Mouse (Mus musculus) midbrain, embryonic 14.5 days (tissue): ENCODE data around the gene Lepr. TPM values are rescaled to one million over a fixed set of nuclear protein-coding genes. Genes with fewer than 3 reads are reported as not detected.

Source experiments
- ATAC-seq: fragments of 200-750 bp; cut with Nextera tagmentation; 2 replicates; pipeline ENCODE4 v1.8.0; 2017; ENCODE audit warnings: moderate number of reproducible peaks, moderate library complexity; ENCODE audit not compliant: low FRiP score, low TSS enrichment
- DNase-seq: peaks from one replicate; pipeline ENCODE4 v3.0.0-alpha.2; 2015
- H3K27ac ChIP-seq: fragments of 300-500 bp; sonication (generic); replicated peaks from 2 replicates; pipeline ENCODE4 v1.5.1; 2014; ENCODE audit warnings: mild to moderate bottlenecking, low read depth, low read length, moderate library complexity
- H3K27me3 ChIP-seq: fragments of 300-500 bp; sonication (generic); 2 replicates; pipeline ENCODE4 v1.6.1; 2014; ENCODE audit warnings: low read length, control low read depth, mixed read lengths; ENCODE audit not compliant: control insufficient read depth, insufficient read depth
- H3K36me3 ChIP-seq: fragments of 300-500 bp; sonication (generic); 2 replicates; pipeline ENCODE4 v1.6.1; 2014; ENCODE audit warnings: low read length, control low read depth; ENCODE audit not compliant: control insufficient read depth, insufficient read depth
- H3K4me1 ChIP-seq: fragments of 300-500 bp; sonication (generic); 2 replicates; pipeline ENCODE4 v1.6.1; 2014; ENCODE audit warnings: mild to moderate bottlenecking, antibody characterized with exemption, low read length, control low read depth; ENCODE audit not compliant: control insufficient read depth, insufficient read depth
- H3K4me2 ChIP-seq: fragments of 300-500 bp; sonication (generic); 2 replicates; pipeline ENCODE4 v1.6.1; 2014; ENCODE audit warnings: mild to moderate bottlenecking, low read length, moderate library complexity
- H3K4me3 ChIP-seq: fragments of 300-500 bp; sonication (generic); replicated peaks from 2 replicates; pipeline ENCODE4 v1.5.1; 2014; ENCODE audit warnings: low read depth, low read length
- H3K9ac ChIP-seq: fragments of 300-500 bp; sonication (generic); replicated peaks from 2 replicates; pipeline ENCODE4 v1.6.1; 2014; ENCODE audit warnings: mild to moderate bottlenecking, low read length, moderate library complexity
- H3K9me3 ChIP-seq: fragments of 300-500 bp; sonication (generic); 2 replicates; pipeline ENCODE4 v1.6.1; 2016; ENCODE audit warnings: low read length, control low read depth, mixed read lengths; ENCODE audit not compliant: control insufficient read depth
- WGBS: fragments of 180-500 bp; shearing (Covaris S2); extraction: QIAGEN DNeasy Blood & Tissue Kit; methylation state at CpG from one replicate; pipeline ENCODE4 v1.1.7; 2014; 5-methylcytosine and 5-hydroxymethylcytosine counted together
- polyA plus RNA-seq: library from polyadenylated mRNA; unstranded; fragments of >200 nt; fragmentation: Nextera tagmentation; extraction: Ambion mirVana; gene quantifications from 2 replicates; pipeline ENCODE4 v1.2.1, GENCODE M21; 2014

Lepr gene
- polyA plus RNA-seq, 1 experiment from 2014 or later = 3.7 TPM

GRCm38 (mm10) chr4:101707953-101708352 lies 9.3 kb upstream of the Lepr start:
- H3K4me1 ChIP-seq = no peaks in the 10 kb centered on the region
- ATAC-seq = no peak
- no peak overlapping the region for H3K27ac ChIP-seq
- H3K9ac ChIP-seq = no peak overlapping the region
- WGBS = 89% methylated on average over 3 of the region's 3 CpGs
- no peak overlapping the region for H3K4me2 ChIP-seq
- H3K9me3 ChIP-seq = no peaks in the 10 kb centered on the region
- no peak for DNase-seq
- no peaks in the 10 kb centered on the region for H3K27me3 ChIP-seq
- no peak overlapping the region for H3K4me3 ChIP-seq
- H3K36me3 ChIP-seq = no peaks in the 10 kb centered on the region

- no peak overlapping the region for H3K4me2 ChIP-seq
- WGBS = 84% methylated on average over 4 of the region's 4 CpGs
- no peak overlapping the region for H3K4me3 ChIP-seq
- H3K9ac ChIP-seq = no peak overlapping the region
- no peaks in the 10 kb centered on the region for H3K27me3 ChIP-seq
- H3K36me3 ChIP-seq = no peaks in the 10 kb centered on the region
- DNase-seq (no peak), ATAC-seq (no peak)
- no peaks in the 10 kb centered on the region for H3K9me3 ChIP-seq
- no peaks in the 10 kb centered on the region for H3K4me1 ChIP-seq
- no peak overlapping the region for H3K27ac ChIP-seq
Measured at GRCm38 (mm10) chr4:101710361-101710760, 6.8 kb upstream of the Lepr start.

GRCm38 (mm10) chr4:101711100-101711499 lies 6.1 kb upstream of the Lepr start:
- no peak overlapping the region for H3K4me2 ChIP-seq
- H3K27me3 ChIP-seq = no peaks in the 10 kb centered on the region
- no peaks in the 10 kb centered on the region for H3K36me3 ChIP-seq
- DNase-seq (no peak), ATAC-seq (no peak)
- 89% methylated on average over 4 of the region's 4 CpGs for WGBS
- H3K9ac ChIP-seq = no peak overlapping the region
- H3K4me3 ChIP-seq = no peak overlapping the region
- H3K4me1 ChIP-seq = no peaks in the 10 kb centered on the region
- H3K9me3 ChIP-seq = no peaks in the 10 kb centered on the region
- no peak overlapping the region for H3K27ac ChIP-seq

- no peak overlapping the region for H3K9ac ChIP-seq
- WGBS = 57% methylated on average over 1 of the region's 1 CpGs
- H3K27ac ChIP-seq = no peak overlapping the region
- DNase-seq (no peak), ATAC-seq (no peak)
- H3K4me3 ChIP-seq = no peak overlapping the region
- no peaks in the 10 kb centered on the region for H3K9me3 ChIP-seq
- peaks cover 5% of the 10 kb centered on the region; the same call in 1 of the 2 replicates for H3K4me1 ChIP-seq
- peaks cover 9% of the 10 kb centered on the region for H3K27me3 ChIP-seq
- H3K4me2 ChIP-seq = no peak overlapping the region
- no peaks in the 10 kb centered on the region for H3K36me3 ChIP-seq
Measured at GRCm38 (mm10) chr4:101712563-101712962, 4.6 kb upstream of the Lepr start.

- 93% methylated on average over 8 of the region's 8 CpGs for WGBS
- no peak for ATAC-seq
Measured at GRCm38 (mm10) chr4:101715302-101715701, 1.9 kb upstream of the Lepr start.

GRCm38 (mm10) chr4:101715805-101716204 lies 1.4 kb upstream of the Lepr start:
- WGBS = 64% methylated on average over 6 of the region's 6 CpGs
- Histone ChIP-seq H3K9ac (no peak overlapping the region), H3K9me3 (no peaks in the 10 kb centered on the region), H3K36me3 (no peaks in the 10 kb centered on the region), H3K4me2 (no peak overlapping the region), H3K4me1 (peaks cover 9% of the 10 kb centered on the region; the same call in 1 of the 2 replicates), H3K27ac (no peak overlapping the region), H3K27me3 (peaks cover 17% of the 10 kb centered on the region), H3K4me3 (no peak overlapping the region)
- DNase-seq (no peak), ATAC-seq (no peak)

More at GRCm38 (mm10) chr4:101715302-101715701, 1.9 kb upstream of the Lepr start:
- no peaks in the 10 kb centered on the region for H3K36me3 ChIP-seq
- H3K27me3 ChIP-seq = peaks cover 17% of the 10 kb centered on the region
- H3K9me3 ChIP-seq = no peaks in the 10 kb centered on the region
- no peak overlapping the region for H3K9ac ChIP-seq
- H3K4me2 ChIP-seq = no peak overlapping the region
- DNase-seq = no peak
- H3K27ac ChIP-seq = no peak overlapping the region
- peaks cover 9% of the 10 kb centered on the region; the same call in 1 of the 2 replicates for H3K4me1 ChIP-seq
- no peak overlapping the region for H3K4me3 ChIP-seq

- Histone ChIP-seq H3K4me3 (no peak overlapping the region), H3K36me3 (no peaks in the 10 kb centered on the region), H3K27ac (no peak overlapping the region), H3K9me3 (no peaks in the 10 kb centered on the region), H3K4me1 (peaks cover 9% of the 10 kb centered on the region; the same call in 1 of the 2 replicates), H3K27me3 (peaks cover 17% of the 10 kb centered on the region), H3K4me2 (no peak overlapping the region), H3K9ac (no peak overlapping the region)
- 6% methylated on average over 5 of the region's 5 CpGs for WGBS
- DNase-seq = peak; percentile 37
- ATAC-seq = no peak
Measured at GRCm38 (mm10) chr4:101718991-101719580, 1.9 kb downstream of the Lepr start.

GRCm38 (mm10) chr4:101721705-101722104 lies 4.5 kb downstream of the Lepr start:
- ATAC-seq = no peak
- no peak overlapping the region for H3K4me3 ChIP-seq
- no peaks in the 10 kb centered on the region for H3K9me3 ChIP-seq
- H3K27ac ChIP-seq = no peak overlapping the region
- H3K9ac ChIP-seq = no peak overlapping the region
- peaks cover 9% of the 10 kb centered on the region; the same call in 1 of the 2 replicates for H3K4me1 ChIP-seq
- peaks cover 14% of the 10 kb centered on the region for H3K27me3 ChIP-seq
- DNase-seq = no peak
- H3K36me3 ChIP-seq = no peaks in the 10 kb centered on the region
- H3K4me2 ChIP-seq = no peak overlapping the region
- 86% methylated on average over 4 of the region's 4 CpGs for WGBS

- no peaks in the 10 kb centered on the region for H3K36me3 ChIP-seq
- no peak overlapping the region for H3K4me3 ChIP-seq
- no peak overlapping the region for H3K4me2 ChIP-seq
- H3K27ac ChIP-seq = no peak overlapping the region
- WGBS = 89% methylated on average over 2 of the region's 2 CpGs
- H3K4me1 ChIP-seq = no peaks in the 10 kb centered on the region
- H3K27me3 ChIP-seq = no peaks in the 10 kb centered on the region
- no peak overlapping the region for H3K9ac ChIP-seq
- DNase-seq = no peak
- ATAC-seq = no peak
- no peaks in the 10 kb centered on the region for H3K9me3 ChIP-seq
Measured at GRCm38 (mm10) chr4:101741973-101742372, 24.8 kb downstream of the Lepr start.
